Mouse (Mus musculus) bone marrow, adult 2 months (tissue): ENCODE results near the gene Ppp3ca.

ENCODE experiments used
- CTCF ChIP-seq: fragments of 200-500 bp; IDR thresholded peaks from 2 replicates; pipeline ENCODE4 v1.5.1; 2011; ENCODE audit warnings: low read length, control low read depth; ENCODE audit not compliant: control insufficient read depth, insufficient read depth
- POLR2A ChIP-seq: fragments of 200-500 bp; IDR thresholded peaks from 2 replicates; pipeline ENCODE4 v1.6.1; 2011; ENCODE audit warnings: low read depth, mild to moderate bottlenecking, control low read depth, low read length, borderline replicate concordance; ENCODE audit not compliant: control insufficient read depth

- TF ChIP-seq CTCF (no peak), POLR2A (no peak)
Observed at GRCm38 (mm10) chr3:136656460-136657035, 13.4 kb upstream of the Ppp3ca start.
